Mouse (Mus musculus) liver, embryonic 13.5 days (tissue): ENCODE measurements around the gene Prkn. TPM values are rescaled to one million over a fixed set of nuclear protein-coding genes. Genes with fewer than 3 reads are reported as not detected.

Experiments used
- ATAC-seq: fragments of 200-750 bp; cut with Nextera tagmentation; 2 replicates; pipeline ENCODE4 v1.8.0; 2017; ENCODE audit warnings: low read depth, mild to moderate bottlenecking, moderate number of reproducible peaks, moderate library complexity
- DNase-seq: peaks from one replicate; pipeline ENCODE4 v3.0.0; 2022
- H3K27ac ChIP-seq: fragments of 300-500 bp; sonication (generic); 2 replicates; pipeline ENCODE4 v1.5.1; 2015; ENCODE audit warnings: moderate library complexity, mild to moderate bottlenecking, inconsistent platforms
- H3K27me3 ChIP-seq: fragments of 300-500 bp; sonication (generic); 2 replicates; pipeline ENCODE4 v1.6.1; 2015; ENCODE audit warnings: mild to moderate bottlenecking, inconsistent platforms
- H3K36me3 ChIP-seq: fragments of 300-500 bp; sonication (generic); 2 replicates; pipeline ENCODE4 v1.6.1; 2015; ENCODE audit warnings: mild to moderate bottlenecking, inconsistent platforms
- H3K4me1 ChIP-seq: fragments of 300-500 bp; sonication (generic); replicated peaks from 2 replicates; pipeline ENCODE4 v1.6.1; 2015; ENCODE audit warnings: inconsistent platforms
- H3K4me2 ChIP-seq: fragments of 300-500 bp; sonication (generic); 2 replicates; pipeline ENCODE4 v1.6.1; 2015; ENCODE audit warnings: inconsistent platforms, mild to moderate bottlenecking, moderate library complexity
- H3K4me3 ChIP-seq: fragments of 300-500 bp; sonication (generic); replicated peaks from 2 replicates; pipeline ENCODE4 v1.5.1; 2015; ENCODE audit warnings: mild to moderate bottlenecking, inconsistent platforms
- H3K9ac ChIP-seq: fragments of 300-500 bp; sonication (generic); 2 replicates; pipeline ENCODE4 v1.6.1; 2015; ENCODE audit warnings: mild to moderate bottlenecking, inconsistent platforms
- H3K9me3 ChIP-seq: fragments of 300-500 bp; sonication (generic); replicated peaks from 2 replicates; pipeline ENCODE4 v1.6.1; 2016; ENCODE audit warnings: inconsistent platforms
- WGBS: fragments of 180-500 bp; shearing (Covaris S2); methylation state at CpG from one replicate; pipeline ENCODE4 v1.1.7; 2015; ENCODE audit not compliant: insufficient replicate concordance; 5-methylcytosine and 5-hydroxymethylcytosine counted together
- polyA plus RNA-seq: library from polyadenylated mRNA; unstranded; fragments of >200 nt; fragmentation: Nextera tagmentation; extraction: Ambion mirVana; gene quantifications from 2 replicates; pipeline ENCODE4 v1.2.1, GENCODE M21; 2015

Gene Prkn
- polyA plus RNA-seq, 1 experiment from 2014 or later: 0.43 TPM

GRCm38 (mm10) chr17:11910668-11911398 is 1070.6 kb downstream of the Prkn start:
- ATAC-seq (no peak), DNase-seq (no peak)
- H3K4me1 ChIP-seq: no peaks in the 10 kb centered on the region
- H3K27ac ChIP-seq: no peak overlapping the region
- H3K4me3 ChIP-seq: no peak overlapping the region
- H3K9ac ChIP-seq: no peak overlapping the region
- WGBS: 47% methylated on average over 8 of the region's 8 CpGs
- H3K9me3 ChIP-seq: no peaks in the 10 kb centered on the region
- H3K36me3 ChIP-seq: no peaks in the 10 kb centered on the region
- peaks cover 39% of the 10 kb centered on the region for H3K27me3 ChIP-seq
- no peak overlapping the region for H3K4me2 ChIP-seq

DNA sequence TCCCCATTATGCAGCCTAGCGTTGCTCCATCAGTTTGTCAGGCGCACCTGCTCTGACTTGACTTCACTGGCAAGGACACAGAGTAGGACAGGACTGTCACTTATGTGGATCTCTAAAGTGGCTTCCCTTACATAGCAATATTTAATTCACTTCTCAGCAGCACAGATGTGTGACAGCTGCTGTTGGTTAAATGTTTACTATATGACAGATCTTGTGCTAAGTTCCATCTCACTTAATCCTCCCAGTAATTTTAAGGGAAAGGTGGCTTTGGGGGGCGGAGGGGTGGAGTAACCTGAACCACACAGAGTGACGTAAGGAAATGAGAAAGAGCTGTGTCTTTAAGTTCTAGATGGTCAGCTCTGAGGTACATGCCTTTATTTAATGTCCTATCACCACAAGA is 1072.0 kb downstream of the Prkn start:
- Histone ChIP-seq H3K27me3 (peaks cover 40% of the 10 kb centered on the region), H3K36me3 (no peaks in the 10 kb centered on the region), H3K4me1 (no peaks in the 10 kb centered on the region), H3K4me3 (no peak overlapping the region), H3K27ac (no peak overlapping the region), H3K4me2 (no peak overlapping the region), H3K9ac (no peak overlapping the region), H3K9me3 (no peaks in the 10 kb centered on the region)
- WGBS: 66% methylated on average over 4 of the region's 4 CpGs
- ATAC-seq (no peak), DNase-seq (no peak)

- no peak overlapping the region; the same call in 1 of the 2 replicates for H3K4me2 ChIP-seq
- no peaks in the 10 kb centered on the region for H3K9me3 ChIP-seq
- H3K9ac ChIP-seq: no peak overlapping the region
- H3K36me3 ChIP-seq: no peaks in the 10 kb centered on the region
- H3K27me3 ChIP-seq: peaks cover 40% of the 10 kb centered on the region
- H3K4me3 ChIP-seq: no peak overlapping the region
- DNase-seq (no peak), ATAC-seq (no peak)
- H3K27ac ChIP-seq: no peak overlapping the region
- H3K4me1 ChIP-seq: no peaks in the 10 kb centered on the region
- WGBS: 5% methylated on average over 19 of the region's 19 CpGs
These were observed 1072.7 kb downstream of the Prkn start for GRCm38 (mm10) chr17:11912872-11913365.

DNA sequence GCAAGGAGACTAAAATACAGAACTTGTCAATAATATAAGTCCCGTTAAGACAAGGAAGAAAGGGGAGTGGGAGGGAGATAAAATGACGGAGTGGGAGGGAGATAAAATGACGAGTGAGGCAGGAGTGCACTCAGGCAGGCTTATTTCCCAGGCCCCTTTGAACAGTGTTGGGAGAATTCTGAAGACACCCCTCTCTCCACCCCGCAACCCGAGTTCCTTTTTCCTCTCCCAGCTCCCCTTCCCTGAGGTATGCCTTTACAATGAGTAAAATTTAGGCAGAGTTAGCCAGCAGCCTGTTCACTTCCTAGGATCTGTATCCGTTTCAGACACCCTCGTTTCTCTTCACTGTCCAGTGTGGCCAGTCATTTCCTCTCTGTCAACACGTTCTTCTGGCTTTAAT is 1073.4 kb downstream of the Prkn start:
- Histone ChIP-seq H3K4me2 (no peak overlapping the region), H3K4me1 (no peaks in the 10 kb centered on the region), H3K4me3 (no peak overlapping the region), H3K9me3 (no peaks in the 10 kb centered on the region), H3K27ac (no peak overlapping the region), H3K27me3 (peaks cover 40% of the 10 kb centered on the region), H3K36me3 (no peaks in the 10 kb centered on the region), H3K9ac (no peak overlapping the region)
- ATAC-seq (no peak), DNase-seq (no peak)
- WGBS: 10% methylated on average over 8 of the region's 8 CpGs

DNA sequence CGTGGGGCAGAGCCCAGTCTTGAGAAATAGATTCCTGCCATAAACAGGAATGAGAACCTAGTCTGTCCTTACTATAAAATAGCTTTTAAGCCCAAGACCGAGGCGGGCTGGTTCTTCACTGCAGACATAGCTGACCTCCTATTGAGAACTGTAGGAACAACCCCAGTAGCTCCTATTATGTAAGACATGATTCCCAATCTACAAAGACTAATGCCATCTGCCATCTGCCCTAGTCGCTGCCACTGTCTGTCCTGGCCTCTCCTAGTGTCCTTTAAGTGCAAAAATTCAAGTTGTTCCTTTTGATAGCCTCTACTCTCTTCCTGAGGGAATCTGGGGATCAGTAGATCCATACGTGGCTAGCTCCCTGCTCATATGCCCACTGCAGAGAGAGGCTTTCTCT is 1074.3 kb downstream of the Prkn start:
- Histone ChIP-seq H3K4me3 (no peak overlapping the region), H3K27ac (no peak overlapping the region), H3K4me1 (no peaks in the 10 kb centered on the region), H3K27me3 (peaks cover 40% of the 10 kb centered on the region), H3K9ac (no peak overlapping the region), H3K36me3 (no peaks in the 10 kb centered on the region), H3K9me3 (no peaks in the 10 kb centered on the region), H3K4me2 (no peak overlapping the region)
- 48% methylated on average over 5 of the region's 5 CpGs for WGBS
- DNase-seq: no peak
- ATAC-seq: no peak

DNA sequence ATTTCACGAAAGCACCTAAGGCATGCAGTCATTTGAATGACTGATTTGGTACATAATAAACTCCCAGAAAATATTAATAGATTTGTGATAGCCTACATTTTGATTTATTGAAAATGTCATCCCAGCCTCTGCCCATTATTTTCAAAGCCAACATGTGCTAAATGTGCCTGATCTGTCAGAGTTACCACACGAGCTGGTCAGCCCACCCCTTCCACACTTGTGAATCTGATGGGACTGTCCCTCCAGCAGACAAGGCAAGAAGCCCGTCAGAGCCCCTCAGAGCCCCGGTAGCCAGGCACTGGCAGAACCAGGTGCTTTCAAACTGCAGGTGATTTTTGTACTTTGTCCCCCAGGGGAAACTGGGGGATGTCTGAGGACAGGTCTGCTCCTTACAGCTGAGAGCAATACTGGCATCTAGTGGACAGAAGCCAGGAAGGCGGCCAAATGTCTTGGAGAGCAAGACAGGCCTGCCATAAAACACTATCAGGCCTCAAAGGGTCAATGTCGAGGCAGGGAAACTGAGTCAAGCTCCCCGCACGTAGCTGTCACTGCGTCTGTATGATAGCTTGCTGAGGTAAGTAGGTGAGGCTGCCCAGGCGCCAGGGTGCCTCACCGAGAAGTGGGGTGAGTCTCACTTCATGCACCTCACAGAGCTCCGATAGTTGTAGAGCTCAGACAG is 1078.1 kb downstream of the Prkn start:
- no peaks in the 10 kb centered on the region for H3K9me3 ChIP-seq
- H3K4me1 ChIP-seq: no peaks in the 10 kb centered on the region
- no peak overlapping the region for H3K4me2 ChIP-seq
- no peak overlapping the region for H3K4me3 ChIP-seq
- H3K27me3 ChIP-seq: peaks cover 23% of the 10 kb centered on the region
- 47% methylated on average over 12 of the region's 12 CpGs for WGBS
- no peak for DNase-seq
- no peaks in the 10 kb centered on the region for H3K36me3 ChIP-seq
- ATAC-seq: no peak
- no peak overlapping the region for H3K27ac ChIP-seq
- no peak overlapping the region for H3K9ac ChIP-seq

DNA sequence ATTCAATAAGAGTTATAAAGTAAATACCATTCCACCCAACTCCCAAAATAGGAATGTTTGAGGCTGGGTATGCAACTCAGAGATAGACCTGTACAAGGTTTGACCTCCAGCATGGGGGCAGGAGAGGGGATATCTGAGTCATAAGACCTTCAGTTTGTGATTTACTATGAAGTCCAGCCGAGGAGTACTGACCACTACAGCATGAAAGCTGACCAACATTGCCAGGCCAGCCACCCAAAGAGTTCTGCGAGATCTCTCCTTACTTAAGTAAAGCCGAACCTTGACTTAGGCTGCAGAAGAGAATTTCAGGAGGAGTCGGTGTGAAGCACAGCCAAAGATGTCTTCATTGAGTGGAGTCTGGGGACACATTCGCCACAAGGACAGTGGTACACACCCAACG is 1079.4 kb downstream of the Prkn start:
- no peaks in the 10 kb centered on the region for H3K9me3 ChIP-seq
- H3K4me1 ChIP-seq: no peaks in the 10 kb centered on the region
- H3K27me3 ChIP-seq: peaks cover 11% of the 10 kb centered on the region
- H3K36me3 ChIP-seq: no peaks in the 10 kb centered on the region
- DNase-seq (no peak), ATAC-seq (no peak)
- no peak overlapping the region for H3K9ac ChIP-seq
- 61% methylated on average over 6 of the region's 6 CpGs for WGBS
- no peak overlapping the region for H3K27ac ChIP-seq
- H3K4me3 ChIP-seq: no peak overlapping the region
- H3K4me2 ChIP-seq: no peak overlapping the region

DNA sequence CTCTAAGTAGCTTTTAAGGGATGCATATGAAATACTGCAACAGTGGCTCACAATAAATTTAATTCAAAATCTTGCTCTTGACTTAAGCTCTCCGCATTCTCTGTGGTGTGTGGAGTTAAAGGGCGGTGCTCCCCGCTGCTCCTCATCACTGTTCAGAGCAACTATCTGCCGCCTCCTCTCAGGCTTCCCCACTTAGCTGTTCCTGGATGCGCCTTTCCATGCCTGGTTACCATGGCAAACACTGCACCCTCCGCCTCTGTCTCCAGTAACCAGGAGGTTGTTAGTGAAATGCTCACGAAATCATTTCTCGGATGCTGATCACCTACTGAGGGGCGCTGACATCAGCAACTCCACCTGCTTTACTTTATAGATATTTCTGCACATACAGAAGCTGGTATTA is 1080.8 kb downstream of the Prkn start:
- DNase-seq: no peak
- Histone ChIP-seq H3K27me3 (no peaks in the 10 kb centered on the region), H3K4me1 (no peaks in the 10 kb centered on the region), H3K9me3 (no peaks in the 10 kb centered on the region), H3K27ac (no peak overlapping the region), H3K4me3 (no peak overlapping the region), H3K9ac (no peak overlapping the region), H3K36me3 (no peaks in the 10 kb centered on the region), H3K4me2 (no peak overlapping the region)
- WGBS: 74% methylated on average over 9 of the region's 9 CpGs
- ATAC-seq: no peak

GRCm38 (mm10) chr17:11923989-11924388 is 1083.8 kb downstream of the Prkn start:
- Histone ChIP-seq H3K9ac (no peak overlapping the region), H3K4me1 (no peaks in the 10 kb centered on the region), H3K27me3 (no peaks in the 10 kb centered on the region), H3K9me3 (no peaks in the 10 kb centered on the region), H3K4me3 (no peak overlapping the region), H3K27ac (no peak overlapping the region), H3K36me3 (no peaks in the 10 kb centered on the region), H3K4me2 (no peak overlapping the region)
- no peak for ATAC-seq
- DNase-seq: no peak
- 74% methylated on average over 9 of the region's 9 CpGs for WGBS

DNA sequence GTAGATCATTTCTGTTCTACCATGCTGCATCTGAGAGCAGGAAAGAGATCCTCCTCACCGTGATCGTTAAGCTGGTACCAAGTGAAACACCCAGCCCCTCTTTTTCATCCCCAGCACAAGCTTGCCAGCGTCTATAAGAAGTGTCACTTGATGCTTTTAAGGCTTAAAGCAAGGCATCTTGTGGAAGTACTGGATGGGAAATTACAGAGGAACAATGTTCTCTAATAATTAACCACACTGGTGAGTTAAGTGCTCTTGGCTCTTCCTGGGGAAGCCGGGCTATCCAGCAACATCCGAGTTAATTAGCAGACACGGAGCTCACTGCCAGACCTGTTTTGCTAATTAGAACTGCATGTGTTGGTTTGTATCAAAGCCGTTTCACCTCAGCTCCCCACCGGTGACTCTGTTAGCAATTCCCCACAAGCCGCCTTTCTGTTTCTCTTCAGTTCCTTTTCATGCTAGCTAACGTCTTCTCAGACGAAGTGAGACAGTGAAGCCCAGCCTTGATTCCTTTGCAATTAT is 1086.7 kb downstream of the Prkn start:
- Histone ChIP-seq H3K27ac (no peak overlapping the region), H3K36me3 (no peaks in the 10 kb centered on the region), H3K4me1 (no peaks in the 10 kb centered on the region), H3K4me2 (no peak overlapping the region), H3K9me3 (no peaks in the 10 kb centered on the region), H3K4me3 (no peak overlapping the region), H3K27me3 (no peaks in the 10 kb centered on the region), H3K9ac (no peak overlapping the region)
- no peak for DNase-seq
- no peak for ATAC-seq
- WGBS: 45% methylated on average over 11 of the region's 11 CpGs

DNA sequence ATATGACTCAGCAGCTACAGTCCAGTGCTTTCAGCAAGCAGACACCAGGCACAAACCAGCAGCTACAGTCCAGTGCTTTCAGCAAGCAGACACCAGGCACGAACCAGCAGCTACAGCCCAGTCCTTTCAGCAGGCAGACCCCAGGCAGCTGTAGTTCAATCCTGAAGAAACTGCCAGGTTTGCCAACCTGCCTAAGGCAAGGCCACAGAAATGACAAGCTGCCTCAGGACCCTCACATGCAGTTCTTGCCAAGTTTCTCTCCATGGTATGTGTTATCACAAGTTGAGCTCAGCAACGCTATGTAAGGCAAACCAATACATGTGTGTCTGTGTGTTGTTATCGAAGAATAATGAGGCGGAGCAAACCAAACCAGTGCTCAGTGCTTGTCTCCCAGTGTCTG is 1091.5 kb downstream of the Prkn start:
- H3K9ac ChIP-seq: no peak overlapping the region
- ATAC-seq (no peak), DNase-seq (no peak)
- no peak overlapping the region for H3K27ac ChIP-seq
- H3K4me1 ChIP-seq: no peaks in the 10 kb centered on the region
- 70% methylated on average over 4 of the region's 4 CpGs for WGBS
- no peaks in the 10 kb centered on the region for H3K36me3 ChIP-seq
- no peak overlapping the region for H3K4me3 ChIP-seq
- H3K4me2 ChIP-seq: no peak overlapping the region
- H3K9me3 ChIP-seq: no peaks in the 10 kb centered on the region
- no peaks in the 10 kb centered on the region for H3K27me3 ChIP-seq
